Mouse (Mus musculus) A20 (cell line): ENCODE results near the gene Chrng.

ENCODE experiments used
- DNase-seq: peaks from one replicate; pipeline ENCODE4 v3.0.0-alpha.2; 2011; ENCODE audit warnings: low read depth, low spot score

Gene Chrng

GRCm38 (mm10) chr1:87252040-87252609 is 47.7 kb downstream of the Chrng start:
- DNase-seq = no peak

- DNase-seq = no peak
Measured at GRCm38 (mm10) chr1:87255173-87255572, 50.7 kb downstream of the Chrng start.

- no peak for DNase-seq
Measured at GRCm38 (mm10) chr1:87257691-87258090, 53.2 kb downstream of the Chrng start.

GRCm38 (mm10) chr1:87258484-87258883 is 54.0 kb downstream of the Chrng start:
- no peak for DNase-seq

GRCm38 (mm10) chr1:87259316-87259715 is 54.9 kb downstream of the Chrng start:
- DNase-seq = no peak
